Mouse (Mus musculus): Measurements from ENCODE around the gene Svbp. TPM values are rescaled to one million over a fixed set of nuclear protein-coding genes. Genes with fewer than 3 reads are reported as not detected.

The Svbp gene
- polyA plus RNA-seq, 1 experiment: not detected

GRCm38 (mm10) chr4:119204672-119205071, 9.6 kb downstream of the Svbp start:
- Histone ChIP-seq H3K4me3 (ENCODE audit: insufficient read depth, low read depth, low read length) (no peak overlapping the region), H3K27ac (ENCODE audit: insufficient read depth, low read depth, low read length) (no peak overlapping the region), H3K4me1 (ENCODE audit: control insufficient read depth, insufficient read depth, low read length) (no peaks in the 10 kb centered on the region)
- TF ChIP-seq CTCF (IDR thresholded peaks at IDR 0.05; ENCODE audit: insufficient read depth, low read depth, low read length) (peak; percentile 32; the same call in 1 of the 2 replicates), POLR2A (IDR thresholded peaks at IDR 0.05; ENCODE audit: insufficient read depth, low read depth, low read length) (no peak)
- WGBS: 20% methylated on average over 8 of the region's 8 CpGs

- H3K4me3 ChIP-seq (ENCODE audit: insufficient read depth, low read depth, low read length): no peak overlapping the region
- 46% methylated on average over 8 of the region's 8 CpGs for WGBS
- no peaks in the 10 kb centered on the region for H3K4me1 ChIP-seq (ENCODE audit: control insufficient read depth, insufficient read depth, low read length)
- no peak overlapping the region for H3K27ac ChIP-seq (ENCODE audit: insufficient read depth, low read depth, low read length)
- TF ChIP-seq CTCF (IDR thresholded peaks at IDR 0.05; ENCODE audit: insufficient read depth, low read depth, low read length): no peak
- no peak for TF ChIP-seq POLR2A (IDR thresholded peaks at IDR 0.05; ENCODE audit: insufficient read depth, low read depth, low read length)
Observed at GRCm38 (mm10) chr4:119216667-119217066, 21.6 kb downstream of the Svbp start.

DNA sequence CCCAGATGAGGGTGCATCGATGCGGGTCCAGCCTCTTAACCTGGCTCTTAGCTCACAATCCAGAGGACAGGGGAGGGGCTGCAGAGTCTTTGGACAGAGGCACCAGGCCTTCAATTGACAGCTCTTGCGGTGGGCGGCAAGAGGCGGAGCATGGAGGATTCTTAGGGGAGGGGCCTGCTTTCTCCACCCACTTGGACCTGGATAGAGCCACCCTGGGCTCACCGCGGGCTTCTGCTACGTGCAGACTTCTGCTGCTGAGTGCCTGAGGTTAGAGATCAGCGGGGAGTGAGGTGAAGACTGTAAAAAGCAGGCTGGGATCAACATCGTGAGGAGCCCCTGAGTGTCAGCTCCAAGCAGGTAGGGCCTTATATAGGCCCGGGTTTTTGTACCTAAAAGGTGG, 23.1 kb downstream of the Svbp start, which contains the start of gene Tmem269:
Tmem269 (minus strand) TSS at position 49 of the 400 bp plus-strand sequence.
- no peak for TF ChIP-seq POLR2A (IDR thresholded peaks at IDR 0.05; ENCODE audit: insufficient read depth, low read depth, low read length)
- Histone ChIP-seq H3K4me3 (ENCODE audit: insufficient read depth, low read depth, low read length) (no peak within 1 kb of the TSS), H3K27ac (ENCODE audit: insufficient read depth, low read depth, low read length) (no peak within 1 kb of the TSS), H3K4me1 (ENCODE audit: control insufficient read depth, insufficient read depth, low read length) (no peaks in the 10 kb centered on the region)
- WGBS: 31% methylated on average over 11 of the region's 11 CpGs

GRCm38 (mm10) chr4:119223696-119224095, 28.6 kb downstream of the Svbp start:
- H3K27ac ChIP-seq (ENCODE audit: insufficient read depth, low read depth, low read length): no peak overlapping the region
- no peaks in the 10 kb centered on the region for H3K4me1 ChIP-seq (ENCODE audit: control insufficient read depth, insufficient read depth, low read length)
- TF ChIP-seq CTCF (IDR thresholded peaks at IDR 0.05; ENCODE audit: insufficient read depth, low read depth, low read length) (no peak), POLR2A (IDR thresholded peaks at IDR 0.05; ENCODE audit: insufficient read depth, low read depth, low read length) (no peak)
- no peak overlapping the region for H3K4me3 ChIP-seq (ENCODE audit: insufficient read depth, low read depth, low read length)
- WGBS: 78% methylated on average over 1 of the region's 1 CpGs

GRCm38 (mm10) chr4:119224534-119224933, 29.4 kb downstream of the Svbp start:
- WGBS: 98% methylated on average over 3 of the region's 3 CpGs
- Histone ChIP-seq H3K4me3 (ENCODE audit: insufficient read depth, low read depth, low read length) (no peak overlapping the region), H3K27ac (ENCODE audit: insufficient read depth, low read depth, low read length) (no peak overlapping the region), H3K4me1 (ENCODE audit: control insufficient read depth, insufficient read depth, low read length) (no peaks in the 10 kb centered on the region)
- TF ChIP-seq POLR2A (IDR thresholded peaks at IDR 0.05; ENCODE audit: insufficient read depth, low read depth, low read length) (no peak), CTCF (IDR thresholded peaks at IDR 0.05; ENCODE audit: insufficient read depth, low read depth, low read length) (no peak)

DNA sequence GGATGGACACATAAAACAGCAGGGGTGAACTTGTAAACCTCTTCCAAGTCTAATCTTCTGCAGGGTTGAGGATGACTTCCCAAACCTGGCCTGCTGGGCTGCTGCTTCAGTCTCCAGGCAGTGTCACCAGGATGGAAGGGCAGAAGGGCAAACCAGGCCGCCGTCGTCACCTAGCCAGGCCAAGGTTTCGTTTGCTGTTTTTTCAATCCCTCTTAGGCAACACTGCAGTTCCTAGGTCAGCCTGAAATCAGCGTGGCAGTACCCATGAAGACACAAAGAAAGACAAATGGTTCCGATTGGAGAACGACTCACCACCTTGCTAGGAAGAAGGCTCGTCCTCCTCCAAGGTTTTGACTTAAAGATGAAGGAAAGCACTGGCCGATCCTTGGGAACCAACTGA, 30.6 kb downstream of the Svbp start:
- WGBS: 93% methylated on average over 9 of the region's 9 CpGs
- no peak overlapping the region for H3K27ac ChIP-seq (ENCODE audit: insufficient read depth, low read depth, low read length)
- no peak for TF ChIP-seq CTCF (IDR thresholded peaks at IDR 0.05; ENCODE audit: insufficient read depth, low read depth, low read length)
- TF ChIP-seq POLR2A (IDR thresholded peaks at IDR 0.05; ENCODE audit: insufficient read depth, low read depth, low read length): no peak
- H3K4me3 ChIP-seq (ENCODE audit: insufficient read depth, low read depth, low read length): no peak overlapping the region
- no peaks in the 10 kb centered on the region for H3K4me1 ChIP-seq (ENCODE audit: control insufficient read depth, insufficient read depth, low read length)

DNA sequence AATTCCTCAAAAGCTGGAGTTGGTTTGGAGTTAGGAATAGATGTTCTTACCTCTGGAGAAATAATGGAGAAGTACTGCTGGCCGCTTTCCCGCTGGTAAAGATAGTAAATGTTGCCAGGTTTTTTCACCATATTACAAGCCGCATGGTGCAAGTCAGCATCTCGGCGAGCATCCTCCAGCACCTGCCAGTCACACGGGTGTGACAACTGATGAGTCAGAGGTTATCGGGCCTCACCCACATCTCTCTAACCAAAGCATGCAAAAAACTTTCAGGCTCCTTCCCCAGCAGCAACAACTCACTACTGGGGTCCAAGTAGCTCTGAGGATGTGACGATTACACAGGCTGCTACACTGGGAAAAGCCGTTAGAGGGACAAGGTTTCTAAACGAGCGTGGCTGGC, 31.6 kb downstream of the Svbp start:
- WGBS: 93% methylated on average over 11 of the region's 11 CpGs
- no peak overlapping the region for H3K27ac ChIP-seq (ENCODE audit: insufficient read depth, low read depth, low read length)
- H3K4me1 ChIP-seq (ENCODE audit: control insufficient read depth, insufficient read depth, low read length): no peaks in the 10 kb centered on the region
- H3K4me3 ChIP-seq (ENCODE audit: insufficient read depth, low read depth, low read length): no peak overlapping the region
- no peak for TF ChIP-seq POLR2A (IDR thresholded peaks at IDR 0.05; ENCODE audit: insufficient read depth, low read depth, low read length)
- TF ChIP-seq CTCF (IDR thresholded peaks at IDR 0.05; ENCODE audit: insufficient read depth, low read depth, low read length): no peak

GRCm38 (mm10) chr4:119232410-119233255, 37.5 kb downstream of the Svbp start, which contains the start of the genes AU022252 and P3h1:
AU022252 (minus strand) TSS chr4:119232712.
P3h1 (plus strand) TSS chr4:119232915.
- Histone ChIP-seq H3K4me3 (ENCODE audit: insufficient read depth, low read depth, low read length) (peak within 1 kb of the TSS; percentile 90), H3K27ac (ENCODE audit: insufficient read depth, low read depth, low read length) (no peak within 1 kb of the TSS), H3K4me1 (ENCODE audit: control insufficient read depth, insufficient read depth, low read length) (peaks cover 7% of the 10 kb centered on the region)
- TF ChIP-seq POLR2A (IDR thresholded peaks at IDR 0.05; ENCODE audit: insufficient read depth, low read depth, low read length) (peak; percentile 85), CTCF (IDR thresholded peaks at IDR 0.05; ENCODE audit: insufficient read depth, low read depth, low read length) (0 out of 2 replicates have a peak, but pooled peaks have one; percentile 4)
- under 1% methylated on average over 71 of the region's 71 CpGs for WGBS

GRCm38 (mm10) chr4:119233256-119233901, 38.3 kb downstream of the Svbp start:
- Histone ChIP-seq H3K27ac (ENCODE audit: insufficient read depth, low read depth, low read length) (no peak overlapping the region), H3K4me1 (ENCODE audit: control insufficient read depth, insufficient read depth, low read length) (peaks cover 7% of the 10 kb centered on the region), H3K4me3 (ENCODE audit: insufficient read depth, low read depth, low read length) (peak overlapping the region; percentile 90)
- TF ChIP-seq CTCF (IDR thresholded peaks at IDR 0.05; ENCODE audit: insufficient read depth, low read depth, low read length) (peak; percentile 14; the same call in 1 of the 2 replicates), POLR2A (IDR thresholded peaks at IDR 0.05; ENCODE audit: insufficient read depth, low read depth, low read length) (0 out of 2 replicates have a peak, but pooled peaks have one; percentile 19)
- WGBS: under 1% methylated on average over 36 of the region's 36 CpGs

All from olfactory bulb, adult 2 months (tissue).